Mouse (Mus musculus): ENCODE measurements at regions not wholly inside any gene's neighbourhood (a gene's known extent, or its start where the extent isn't known, plus 50 kb on each side); places are given as distances from the start of the nearest gene placed in this dataset.

DNA sequence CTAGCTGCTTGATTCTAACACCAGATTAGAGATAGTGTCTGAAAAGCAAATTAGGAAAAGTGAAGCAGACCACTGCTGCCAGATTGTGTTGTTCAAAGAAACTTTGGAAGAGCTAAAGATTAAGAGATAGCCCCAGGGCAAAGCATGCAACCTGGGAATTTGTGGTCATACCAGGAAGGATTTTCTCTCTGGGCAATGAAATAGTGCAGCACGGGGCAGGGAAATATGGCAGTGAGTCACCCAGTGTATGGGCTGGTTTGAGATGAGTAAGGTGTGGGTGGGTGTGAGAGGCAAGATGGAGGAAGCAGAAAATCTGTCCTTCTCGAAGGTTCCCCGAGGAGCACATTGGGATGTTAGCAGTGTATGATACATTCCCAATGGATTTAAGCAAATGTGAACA lies 155.9 kb upstream of the Cdkn2b start:
- no peak for DNase-seq (ENCODE audit: low read depth)
- no peak for TF ChIP-seq CTCF (IDR thresholded peaks at IDR 0.05; ENCODE audit: borderline replicate concordance, extremely low read depth, insufficient read depth, insufficient read length)

- no peak for TF ChIP-seq POLR2A (IDR thresholded peaks at IDR 0.05; ENCODE audit: borderline replicate concordance, extremely low read depth, insufficient read depth, insufficient read length, poor library complexity, severe bottlenecking)
- no peak for TF ChIP-seq CTCF (IDR thresholded peaks at IDR 0.05; ENCODE audit: borderline replicate concordance, extremely low read depth, insufficient read depth, insufficient read length)
- DNase-seq (ENCODE audit: low read depth) = no peak
Observed at GRCm38 (mm10) chr4:89463121-89463520, 152.3 kb upstream of the Cdkn2b start.

- no peak for DNase-seq (ENCODE audit: low read depth)
Observed at GRCm38 (mm10) chr4:89460170-89460762, 149.4 kb upstream of the Cdkn2b start.

DNA sequence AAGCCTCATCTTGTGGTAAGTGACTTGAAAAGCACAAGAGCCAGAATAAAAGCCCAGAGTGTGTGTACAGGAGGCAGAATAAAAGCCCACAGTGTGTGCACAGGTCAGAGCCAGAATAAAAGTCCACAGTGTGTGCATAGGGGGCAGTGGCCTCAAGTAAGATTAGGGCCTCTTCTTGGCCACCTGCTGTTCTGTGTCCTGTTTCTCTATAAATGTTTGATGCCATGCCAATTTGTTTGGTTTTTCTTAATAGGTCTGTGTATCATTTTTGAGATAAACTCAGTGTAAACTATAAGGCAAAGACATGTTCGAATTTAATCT lies 148.5 kb upstream of the Cdkn2b start:
- TF ChIP-seq CTCF (IDR thresholded peaks at IDR 0.05; ENCODE audit: borderline replicate concordance, extremely low read depth, insufficient read depth, insufficient read length) (no peak), POLR2A (IDR thresholded peaks at IDR 0.05; ENCODE audit: borderline replicate concordance, extremely low read depth, insufficient read depth, insufficient read length, poor library complexity, severe bottlenecking) (no peak)
- DNase-seq (ENCODE audit: low read depth) = no peak

More at GRCm38 (mm10) chr4:89460170-89460762, 149.4 kb upstream of the Cdkn2b start:
- no peak for TF ChIP-seq POLR2A (IDR thresholded peaks at IDR 0.05; ENCODE audit: borderline replicate concordance, extremely low read depth, insufficient read depth, insufficient read length, poor library complexity, severe bottlenecking)

GRCm38 (mm10) chr4:89458628-89459345 lies 147.9 kb upstream of the Cdkn2b start:
- no peak for DNase-seq (ENCODE audit: low read depth)
- no peak for TF ChIP-seq POLR2A (IDR thresholded peaks at IDR 0.05; ENCODE audit: borderline replicate concordance, extremely low read depth, insufficient read depth, insufficient read length, poor library complexity, severe bottlenecking)
- no peak for TF ChIP-seq CTCF (IDR thresholded peaks at IDR 0.05; ENCODE audit: borderline replicate concordance, extremely low read depth, insufficient read depth, insufficient read length)

DNA sequence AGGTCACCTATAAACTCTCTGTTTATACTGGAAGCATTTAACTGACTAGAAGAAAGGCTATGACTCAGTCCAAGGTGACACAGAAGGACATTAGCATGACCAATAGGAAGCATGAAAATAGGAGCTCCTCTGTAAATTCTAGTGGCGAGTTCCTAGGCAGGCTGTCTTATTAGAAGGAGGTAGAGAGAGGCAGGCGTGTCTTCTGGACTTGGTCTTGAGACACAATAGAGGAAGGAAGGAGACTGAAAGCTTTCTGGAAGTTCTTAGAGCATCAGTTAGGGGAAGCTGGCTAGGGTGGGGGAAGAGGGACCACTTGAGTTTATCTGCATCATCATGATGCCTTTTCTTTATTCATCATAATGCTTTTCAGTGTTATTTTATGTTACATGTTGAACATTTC lies 147.0 kb upstream of the Cdkn2b start:
- TF ChIP-seq POLR2A (IDR thresholded peaks at IDR 0.05; ENCODE audit: borderline replicate concordance, extremely low read depth, insufficient read depth, insufficient read length, poor library complexity, severe bottlenecking) (no peak), CTCF (IDR thresholded peaks at IDR 0.05; ENCODE audit: borderline replicate concordance, extremely low read depth, insufficient read depth, insufficient read length) (no peak)
- no peak for DNase-seq (ENCODE audit: low read depth)

DNA sequence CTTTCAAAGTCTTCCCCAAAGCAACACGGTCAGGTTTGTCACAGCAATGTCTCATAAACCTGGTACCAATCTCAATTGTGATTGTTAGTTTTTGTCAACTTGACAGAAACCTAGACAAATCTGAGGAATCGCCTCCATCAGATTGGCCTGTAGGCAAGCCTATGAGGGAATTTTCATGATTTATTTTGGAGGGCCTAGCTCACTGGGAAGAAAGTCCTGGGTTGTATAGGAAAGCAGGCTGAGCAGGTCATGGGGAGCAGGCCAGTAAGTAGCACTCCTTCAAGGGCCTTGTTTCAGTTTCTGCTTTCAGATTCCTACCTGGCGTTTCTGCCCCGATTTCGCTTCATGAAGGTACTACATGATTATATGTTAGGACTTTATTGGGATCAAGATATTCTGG lies 144.1 kb upstream of the Cdkn2b start:
- TF ChIP-seq POLR2A (IDR thresholded peaks at IDR 0.05; ENCODE audit: borderline replicate concordance, extremely low read depth, insufficient read depth, insufficient read length, poor library complexity, severe bottlenecking) (no peak), CTCF (IDR thresholded peaks at IDR 0.05; ENCODE audit: borderline replicate concordance, extremely low read depth, insufficient read depth, insufficient read length) (no peak)
- DNase-seq (ENCODE audit: low read depth) = no peak

DNA sequence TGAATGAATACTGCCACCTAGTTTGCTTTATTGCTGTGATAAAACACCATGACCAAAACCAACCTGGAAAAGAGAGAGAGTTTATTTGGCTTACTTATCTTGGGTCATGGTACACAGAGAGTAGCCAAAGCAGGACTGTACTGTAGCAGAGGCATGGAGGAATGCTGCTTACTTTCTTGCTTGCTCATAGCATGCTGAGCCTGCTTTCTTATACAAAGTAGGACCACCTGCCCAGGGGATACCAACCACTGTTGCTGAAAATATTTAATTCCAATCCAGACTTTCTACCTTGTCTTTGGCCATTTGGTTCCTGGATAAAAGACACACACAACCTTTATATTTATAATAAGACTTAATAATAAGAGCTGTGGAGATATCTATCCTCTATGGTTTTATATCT lies 142.2 kb upstream of the Cdkn2b start:
- no peak for TF ChIP-seq CTCF (IDR thresholded peaks at IDR 0.05; ENCODE audit: borderline replicate concordance, extremely low read depth, insufficient read depth, insufficient read length)
- no peak for DNase-seq (ENCODE audit: low read depth)

DNA sequence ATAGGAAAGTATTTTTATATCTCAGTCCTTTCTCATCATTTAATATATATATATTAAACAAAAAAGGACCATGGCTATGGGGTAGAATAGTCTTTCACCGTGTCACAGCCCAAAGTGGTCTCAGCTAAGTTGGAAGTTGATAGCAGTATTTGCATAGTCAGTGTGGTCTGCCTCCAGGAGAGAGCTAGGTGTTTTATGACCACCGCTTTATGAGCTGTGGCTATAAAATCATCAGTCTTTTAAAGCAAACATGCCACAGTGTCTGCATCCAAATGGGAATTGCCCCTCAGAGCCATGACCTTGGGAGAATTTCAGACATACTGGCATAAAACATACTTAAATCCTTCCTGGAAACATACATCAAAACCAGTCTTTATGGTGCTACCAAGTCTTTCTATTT lies 140.9 kb upstream of the Cdkn2b start:
- TF ChIP-seq CTCF (IDR thresholded peaks at IDR 0.05; ENCODE audit: borderline replicate concordance, extremely low read depth, insufficient read depth, insufficient read length) (no peak), POLR2A (IDR thresholded peaks at IDR 0.05; ENCODE audit: borderline replicate concordance, extremely low read depth, insufficient read depth, insufficient read length, poor library complexity, severe bottlenecking) (no peak)
- DNase-seq (ENCODE audit: low read depth) = no peak

- DNase-seq (ENCODE audit: low read depth) = peak; percentile 66
- TF ChIP-seq CTCF (IDR thresholded peaks at IDR 0.05; ENCODE audit: borderline replicate concordance, extremely low read depth, insufficient read depth, insufficient read length) (no peak), POLR2A (IDR thresholded peaks at IDR 0.05; ENCODE audit: borderline replicate concordance, extremely low read depth, insufficient read depth, insufficient read length, poor library complexity, severe bottlenecking) (no peak)
Observed at GRCm38 (mm10) chr4:89446765-89447487, 136.1 kb upstream of the Cdkn2b start.

DNA sequence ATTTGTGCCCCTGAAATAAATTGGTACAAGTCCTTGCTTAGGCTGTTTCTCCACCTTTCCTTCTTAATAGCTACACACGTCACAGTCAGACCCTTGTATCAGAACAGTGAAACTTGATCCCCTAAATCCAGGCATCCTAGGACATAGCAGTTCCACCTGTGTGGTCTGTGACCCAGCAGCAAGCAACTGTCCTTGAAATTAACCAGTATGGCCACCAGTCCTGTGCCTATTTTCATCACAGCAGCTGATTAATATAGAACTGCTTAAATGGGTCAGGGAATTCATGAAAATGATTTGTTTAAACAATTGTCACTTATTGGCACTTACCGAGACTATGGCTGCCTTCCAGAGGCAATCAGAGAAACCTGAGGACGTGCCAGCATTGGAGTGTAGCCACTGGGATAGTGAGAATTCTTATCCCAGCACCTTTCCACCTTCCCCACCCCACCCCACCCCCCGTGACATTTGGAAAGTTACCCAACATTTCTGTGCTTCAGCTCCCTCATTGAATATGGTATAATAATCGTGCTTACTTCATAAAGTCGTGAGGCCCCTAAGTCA lies 135.4 kb upstream of the Cdkn2b start:
- no peak for TF ChIP-seq POLR2A (IDR thresholded peaks at IDR 0.05; ENCODE audit: borderline replicate concordance, extremely low read depth, insufficient read depth, insufficient read length, poor library complexity, severe bottlenecking)
- peak; percentile 55 for DNase-seq (ENCODE audit: low read depth)
